Mouse (Mus musculus) brain, embryonic 14.5 days (tissue): Measurements from ENCODE around the gene Slc35b2.

Experiments
- CTCF ChIP-seq: fragments of 200-500 bp; IDR thresholded peaks from 2 replicates; pipeline ENCODE4 v1.5.1; 2012; ENCODE audit warnings: inconsistent platforms, mild to moderate bottlenecking, moderate library complexity, borderline replicate concordance; ENCODE audit not compliant: insufficient read depth, insufficient read length; ENCODE audit errors: extremely low read depth
- POLR2A ChIP-seq: fragments of 200-500 bp; IDR thresholded peaks from 2 replicates; pipeline ENCODE4 v1.6.1; 2012; ENCODE audit warnings: mild to moderate bottlenecking, inconsistent platforms, borderline replicate concordance; ENCODE audit not compliant: poor library complexity, insufficient read depth, insufficient read length, severe bottlenecking; ENCODE audit errors: extremely low read depth

GRCm38 (mm10) chr17:45600267-45600666 is 36.6 kb downstream of the Slc35b2 start:
- no peak for TF ChIP-seq POLR2A
- no peak for TF ChIP-seq CTCF
